Mouse (Mus musculus) layer of hippocampus, postnatal 10 days (tissue): ENCODE results near the gene Crygd. TPM values are rescaled to one million over a fixed set of nuclear protein-coding genes. Genes with fewer than 3 reads are reported as not detected.
A peak's percentile ranks its signal among the peaks of the same experiment; 100 is the strongest.
"Not testable (repeated sequence)": the region's sequence is repeated elsewhere in the genome, so short reads cannot be mapped to it uniquely, and the experiment has no call there.

Experiments
- DNase-seq, 2 experiments: peaks; one replicate each; pipeline ENCODE4 v3.0.0; 2021; ENCODE audit warnings: low spot score in 2 of 2
- long read RNA-seq: library from polyadenylated mRNA; stranded (forward); transcript quantifications from one replicate; pipeline ENCODE4 v2.0.0, GENCODE M21; 2023
- total RNA-seq, 2 experiments: library from RNA; stranded (reverse); gene quantifications; 2 replicates each; pipeline ENCODE4 v1.2.3; 2021

Crygd gene
- total RNA-seq: not detected
- long read RNA-seq: 0 reads

DNA sequence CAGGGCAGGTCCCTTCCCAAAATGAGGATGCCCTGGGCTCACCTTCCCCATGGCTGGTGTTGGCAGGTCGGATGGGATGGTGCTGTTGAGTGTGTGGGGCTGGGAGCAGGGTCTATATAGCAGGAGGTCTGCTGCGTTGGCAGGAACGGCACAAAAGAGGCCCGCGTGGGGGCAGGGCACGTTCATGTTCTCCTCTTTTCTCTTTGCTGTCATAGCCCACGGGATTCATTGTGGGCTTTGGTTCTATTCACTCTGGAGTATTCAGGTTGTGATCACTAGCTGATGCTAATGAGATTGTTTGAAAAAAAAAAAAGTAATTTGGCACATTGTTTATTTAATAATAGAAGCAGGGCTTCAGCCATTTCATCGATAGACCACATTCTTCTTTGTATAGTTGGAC lies at the start of gene Crygd:
Gene Crygd (minus strand): TSS at position 101 of the 400 bp plus-strand sequence.
- DNase-seq: no peak

DNA sequence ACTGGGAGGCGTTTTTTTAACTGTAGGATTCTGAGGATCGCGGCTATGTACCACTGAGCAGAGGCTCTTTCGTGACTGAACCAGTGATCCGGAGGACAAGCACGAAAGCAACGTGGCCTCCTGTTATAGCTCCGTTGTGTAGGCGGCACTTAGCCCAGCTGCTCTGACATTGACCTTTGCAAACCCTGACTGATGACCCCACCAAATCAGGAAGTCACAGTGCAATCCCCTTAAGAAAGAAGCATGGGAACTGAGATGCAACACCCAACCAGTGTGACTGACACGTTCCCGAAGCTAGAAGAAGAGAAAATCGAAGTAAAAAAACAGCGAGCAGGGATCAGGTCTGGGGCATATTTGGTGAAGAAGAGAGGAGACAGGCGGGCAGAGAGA lies 49.5 kb upstream of the Crygd start:
- DNase-seq: no peak

DNA sequence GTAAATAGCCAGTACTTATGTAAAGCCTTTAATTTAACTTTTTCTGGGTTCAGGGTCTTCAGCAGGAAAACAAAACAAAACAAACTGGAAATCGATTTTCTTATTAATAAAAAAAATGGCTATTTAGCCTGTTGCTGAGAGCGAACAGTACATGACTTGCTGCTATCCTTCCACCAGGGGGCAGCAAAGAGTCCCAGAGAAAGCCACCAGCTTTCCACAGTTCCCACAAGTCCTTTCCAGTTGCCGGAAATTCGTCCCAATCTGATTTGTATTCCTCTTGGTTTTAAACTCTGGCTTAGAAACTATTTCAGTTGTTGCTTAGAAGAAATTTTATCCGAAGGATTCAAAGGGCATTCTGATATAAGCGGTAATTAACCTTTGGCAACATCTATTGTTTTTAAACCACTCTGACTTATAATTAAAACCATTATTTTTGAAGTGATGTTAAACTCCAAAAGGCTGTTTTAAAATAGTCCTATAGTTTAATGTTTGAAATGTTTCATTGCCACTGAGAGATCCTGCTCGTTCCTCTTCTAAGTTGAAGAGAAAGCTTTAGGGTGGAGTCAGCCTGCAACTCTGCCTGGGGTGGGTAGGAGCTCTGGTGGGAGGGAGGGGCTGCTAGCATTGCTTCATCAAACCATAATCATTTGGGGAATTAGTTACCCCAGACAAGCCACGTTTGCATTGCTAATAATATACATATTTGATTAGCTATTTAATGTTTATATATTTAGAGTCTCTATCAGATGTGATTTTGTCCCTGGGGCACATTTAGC lies 49.0 kb upstream of the Crygd start:
- DNase-seq: peak; percentile 76 to 79

DNA sequence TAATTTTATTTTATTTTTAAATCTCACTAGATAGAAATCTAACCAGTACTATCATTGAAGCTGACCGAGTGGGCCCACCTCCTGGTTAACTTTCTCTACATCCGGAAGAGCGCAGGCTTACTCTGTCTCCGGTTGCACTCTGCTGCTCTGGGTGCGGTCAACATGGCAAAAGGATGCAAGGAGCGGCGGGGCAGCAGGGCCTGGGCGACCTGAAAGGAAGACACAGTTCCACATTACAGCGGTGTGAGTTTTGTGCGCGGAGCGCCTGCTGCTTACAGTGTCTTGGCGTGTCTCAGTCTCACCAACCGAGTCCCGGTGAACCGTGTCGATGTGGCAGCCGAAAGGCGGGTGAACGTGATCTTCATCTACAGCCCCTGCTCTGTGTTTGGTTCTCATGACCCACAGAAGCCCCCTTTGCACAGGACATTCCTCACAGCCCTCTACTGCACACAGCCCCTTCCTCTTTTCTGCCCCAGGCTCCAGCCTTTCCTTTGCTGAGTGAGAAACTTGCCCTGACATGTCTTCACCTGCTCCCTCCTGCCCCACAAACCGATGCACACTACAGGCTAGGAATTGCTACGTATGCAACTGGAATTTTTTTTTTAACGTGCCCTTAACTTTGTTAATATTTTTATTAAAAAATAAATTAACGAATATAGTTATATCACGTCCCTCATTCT lies 46.6 kb upstream of the Crygd start:
- no peak for DNase-seq

DNA sequence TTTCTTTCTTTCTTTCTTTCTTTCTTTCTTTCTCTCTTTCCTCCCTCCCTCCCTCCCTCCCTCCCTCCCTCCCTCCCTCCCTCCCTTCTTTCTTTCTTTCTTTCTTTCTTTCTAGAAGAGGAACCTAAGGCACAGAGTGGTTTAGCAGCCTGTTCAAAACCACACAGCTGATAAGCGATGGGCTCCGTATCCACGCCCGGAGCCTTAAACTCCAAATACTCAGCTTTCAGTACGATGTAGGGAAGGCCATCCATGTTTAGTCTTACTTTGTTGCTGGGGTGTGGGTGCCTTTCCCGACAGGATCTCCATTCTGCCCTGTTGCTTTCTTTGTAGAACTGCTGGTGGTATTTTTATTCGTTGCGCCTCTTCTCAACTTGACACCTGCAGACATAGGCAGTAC lies 45.9 kb upstream of the Crygd start:
- DNase-seq: no peak

DNA sequence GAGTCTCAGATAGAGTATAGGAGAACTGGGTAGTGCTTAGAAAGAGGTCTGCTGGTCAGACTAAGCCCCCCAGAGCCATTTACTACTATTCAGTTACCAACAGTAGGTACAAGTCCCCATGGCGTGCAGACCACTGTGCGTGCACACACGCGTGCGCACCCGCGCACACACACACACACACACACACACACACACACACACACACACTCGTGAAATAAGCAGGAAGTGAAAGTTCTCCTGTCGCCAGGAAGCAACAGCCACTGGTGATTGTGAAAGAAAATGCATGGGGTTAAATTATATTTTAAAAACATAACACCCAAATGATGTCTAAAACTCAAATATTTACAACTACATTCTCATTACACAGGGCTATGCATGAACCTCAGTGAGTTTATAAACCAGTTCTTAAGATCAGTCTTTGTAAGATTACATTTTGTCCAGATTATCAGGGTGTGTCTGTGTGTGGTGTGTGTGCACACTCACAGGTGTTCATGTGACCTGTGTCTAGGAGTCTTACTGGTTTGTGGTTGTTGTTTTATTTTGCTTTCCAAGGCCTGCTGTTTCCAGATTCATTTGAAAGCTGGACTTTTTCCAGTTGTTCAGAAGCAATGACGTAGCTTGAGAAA lies 44.5 kb upstream of the Crygd start:
- DNase-seq: no peak

DNA sequence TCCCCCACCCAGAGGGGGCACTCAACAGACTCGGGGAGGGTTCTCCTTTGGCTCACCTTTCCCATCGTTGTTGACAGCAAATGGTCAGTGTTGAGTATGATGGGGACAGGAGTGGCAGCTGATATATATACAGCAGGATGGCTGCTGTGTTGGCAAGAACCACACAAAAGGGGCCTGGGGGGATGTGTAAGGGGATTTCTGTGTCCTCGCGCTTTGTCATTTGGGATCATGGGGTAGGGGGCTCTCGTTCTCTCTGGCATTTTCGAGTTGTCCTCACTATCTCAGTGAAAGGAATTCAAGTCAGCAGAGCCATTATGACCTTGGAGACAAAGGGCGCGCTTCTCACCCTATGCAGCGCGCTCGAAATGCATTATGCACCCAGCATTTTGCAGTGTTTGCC lies 40.0 kb upstream of the Crygd start, which contains the start of gene Cryga:
Gene Cryga (minus strand): TSS at position 101 of the 400 bp plus-strand sequence.
- no peak for DNase-seq

DNA sequence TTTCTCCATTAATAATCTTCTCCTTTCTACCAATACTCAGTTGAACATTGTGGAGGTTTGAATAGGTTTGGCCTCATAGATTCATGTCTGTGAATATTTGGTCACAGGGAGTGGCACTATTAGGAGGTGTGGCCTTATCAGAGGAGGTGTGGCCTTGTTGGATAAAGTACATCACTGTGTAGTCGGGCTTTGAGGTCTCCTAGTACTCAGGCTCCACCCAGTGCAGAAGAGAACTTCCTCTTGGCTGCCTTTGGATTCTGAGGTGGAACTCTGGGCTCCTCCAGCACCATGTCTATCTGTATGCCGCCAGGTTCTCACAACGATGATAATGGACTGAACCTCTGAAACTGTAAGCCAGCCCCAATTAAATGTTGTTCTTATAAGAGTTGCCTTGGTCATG lies 33.7 kb upstream of the Crygd start:
- no peak for DNase-seq

DNA sequence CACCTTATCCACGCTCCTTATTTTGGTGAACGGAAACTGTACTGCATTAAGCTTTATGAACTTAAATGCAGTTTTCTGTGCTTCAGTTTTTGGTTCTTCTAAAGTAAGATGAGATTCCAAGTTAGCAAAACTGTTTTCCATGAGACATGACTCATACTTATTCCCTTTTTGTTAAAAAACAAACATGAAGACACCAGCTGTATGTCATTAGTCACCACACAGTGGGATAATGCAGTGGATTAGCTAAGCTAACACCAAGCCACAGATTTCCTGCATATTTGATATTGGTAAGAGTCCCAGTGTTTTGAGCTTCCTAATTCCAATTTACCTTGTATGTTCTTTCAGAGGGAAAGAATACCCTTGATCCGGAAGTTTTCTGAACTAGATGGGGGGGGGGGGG lies 28.3 kb upstream of the Crygd start:
- no peak for DNase-seq

DNA sequence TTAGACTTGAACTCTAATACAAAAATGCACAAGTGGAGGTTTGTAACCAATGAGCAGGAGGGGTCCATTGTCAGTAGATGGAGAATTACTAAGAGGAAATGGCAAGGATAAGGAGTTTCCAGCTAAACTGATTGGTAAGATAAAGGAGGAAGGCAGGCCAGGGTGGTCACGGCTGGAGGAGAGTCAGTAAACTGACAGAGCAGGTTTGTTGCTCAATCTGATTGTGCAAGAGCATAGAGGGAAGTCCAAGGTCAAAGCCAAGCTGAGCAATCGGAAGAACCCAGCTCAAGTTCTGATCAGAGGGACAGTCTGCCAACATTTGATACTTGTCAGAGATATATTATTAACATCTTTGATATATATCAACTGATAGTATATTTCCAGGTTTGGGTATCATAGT lies 27.1 kb upstream of the Crygd start:
- no peak for DNase-seq

DNA sequence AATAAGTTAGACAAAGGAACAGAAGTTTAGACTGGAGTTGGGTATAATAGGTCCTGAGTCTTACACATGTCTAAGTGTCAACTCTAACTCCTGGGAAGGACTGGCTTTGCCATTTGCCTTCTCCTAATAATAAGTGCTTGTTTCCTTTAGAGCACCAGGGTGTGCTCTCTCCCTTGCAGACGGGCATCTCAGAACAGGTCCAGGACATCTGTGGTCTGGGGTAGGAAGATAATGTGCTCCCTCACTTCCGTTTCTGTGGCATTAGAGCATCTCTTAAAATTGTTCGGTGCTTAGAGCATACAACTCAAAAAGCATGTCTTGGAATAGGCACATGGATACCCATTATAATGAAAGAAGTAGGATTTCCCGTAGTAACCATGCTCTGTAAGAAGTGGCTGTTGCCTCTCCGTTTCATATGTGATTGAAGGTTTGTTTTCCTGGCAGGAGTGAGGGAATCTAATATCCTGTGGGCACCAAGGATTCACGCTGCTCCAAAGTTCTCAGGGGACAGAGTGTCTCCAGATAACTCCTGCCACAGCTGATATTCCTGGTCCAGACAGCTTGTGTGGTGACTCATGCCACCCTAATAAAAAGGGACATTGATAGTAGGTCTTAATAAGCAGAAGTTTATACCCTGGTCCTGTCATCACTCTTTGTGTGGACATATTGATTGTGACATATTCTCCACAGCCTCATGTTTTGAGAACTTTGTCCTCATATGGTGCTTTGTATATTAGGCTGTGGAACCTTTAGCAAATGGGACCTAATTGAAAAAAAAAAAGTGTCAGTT lies 25.5 kb upstream of the Crygd start:
- no peak for DNase-seq

DNA sequence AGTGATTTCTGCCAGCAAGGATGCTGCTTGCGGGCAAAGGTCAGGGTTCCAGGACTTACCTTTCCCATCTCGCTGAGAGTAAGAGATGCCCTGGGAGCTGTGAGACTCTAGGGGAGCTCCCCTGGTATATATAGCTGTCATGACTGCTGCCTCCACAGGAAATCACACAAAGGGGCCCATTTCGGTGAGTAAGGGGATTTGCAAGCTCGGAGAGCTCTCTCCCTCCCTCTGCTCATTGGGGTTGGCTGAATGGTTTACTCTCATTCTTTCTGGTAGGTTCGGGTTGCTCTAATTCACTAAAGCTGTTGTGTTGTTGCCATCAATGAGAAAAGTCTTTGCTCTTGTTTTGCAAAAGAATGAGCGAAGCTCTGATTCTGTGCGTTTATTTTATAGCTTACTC lies 18.9 kb upstream of the Crygd start, which contains the start of gene Crygb:
Gene Crygb (minus strand): TSS at position 101 of the 400 bp plus-strand sequence.
- no peak for DNase-seq

DNA sequence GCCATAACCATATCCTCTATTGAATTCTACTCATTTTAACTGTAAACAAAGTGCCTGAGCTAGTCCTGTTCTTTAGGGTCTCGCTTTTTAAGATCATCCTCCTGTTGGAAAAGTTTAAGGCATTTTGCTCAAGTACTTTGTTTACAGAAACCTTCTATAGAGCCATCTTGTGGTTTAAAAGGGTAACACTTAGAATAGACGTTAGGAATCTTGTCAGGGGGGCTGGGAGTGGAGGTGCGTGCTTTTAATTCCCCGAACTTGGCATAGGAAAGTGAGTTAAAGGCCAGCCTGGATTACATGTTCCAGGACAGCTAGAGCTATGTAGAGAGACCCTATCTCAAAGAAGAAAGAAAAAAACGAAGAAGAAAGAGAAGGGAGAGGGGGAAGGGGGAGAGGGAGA lies 12.4 kb upstream of the Crygd start:
- no peak for DNase-seq

DNA sequence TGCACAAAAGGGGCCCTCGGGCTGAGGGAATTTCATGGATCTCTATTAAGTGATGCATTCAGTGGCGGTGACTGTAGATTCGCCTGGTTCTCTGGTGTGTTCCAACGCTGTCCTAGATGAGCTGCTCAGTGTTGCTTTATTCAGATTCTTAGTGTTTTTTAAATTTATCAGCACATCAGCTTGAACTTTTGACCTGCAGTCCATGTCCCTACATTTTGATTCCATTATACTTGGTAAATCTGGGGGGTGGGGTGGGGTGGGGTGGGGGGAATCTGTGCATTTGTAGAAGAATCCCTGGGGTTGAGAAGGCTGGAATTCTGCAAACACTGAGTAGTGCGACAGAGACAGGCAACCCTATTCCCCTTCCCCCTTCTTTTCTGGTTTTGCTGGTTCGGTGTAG lies 10.3 kb upstream of the Crygd start, which contains the start of gene Crygc:
Gene Crygc (minus strand): TSS at position 101 of the 400 bp plus-strand sequence.
- DNase-seq: no peak

DNA sequence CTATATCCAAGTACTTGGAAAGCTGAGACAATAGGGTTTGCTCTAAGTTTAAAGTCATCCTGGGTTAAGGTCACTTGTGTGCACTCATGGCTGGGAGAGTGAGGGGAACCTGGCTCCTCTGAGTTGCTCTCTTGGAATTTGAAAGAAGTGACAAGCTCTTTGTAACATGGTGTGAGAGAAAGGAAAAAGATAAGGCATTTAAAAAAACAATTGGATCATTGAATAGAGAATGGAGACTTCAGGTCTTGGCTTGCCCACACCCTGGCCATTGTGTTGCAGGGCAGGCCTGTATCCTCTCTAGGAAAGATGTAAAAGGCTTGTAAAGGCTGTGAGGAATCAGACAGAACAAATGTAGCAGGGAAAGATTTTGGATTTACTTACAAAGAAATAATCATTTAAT lies 4.6 kb upstream of the Crygd start:
- DNase-seq: no peak

DNA sequence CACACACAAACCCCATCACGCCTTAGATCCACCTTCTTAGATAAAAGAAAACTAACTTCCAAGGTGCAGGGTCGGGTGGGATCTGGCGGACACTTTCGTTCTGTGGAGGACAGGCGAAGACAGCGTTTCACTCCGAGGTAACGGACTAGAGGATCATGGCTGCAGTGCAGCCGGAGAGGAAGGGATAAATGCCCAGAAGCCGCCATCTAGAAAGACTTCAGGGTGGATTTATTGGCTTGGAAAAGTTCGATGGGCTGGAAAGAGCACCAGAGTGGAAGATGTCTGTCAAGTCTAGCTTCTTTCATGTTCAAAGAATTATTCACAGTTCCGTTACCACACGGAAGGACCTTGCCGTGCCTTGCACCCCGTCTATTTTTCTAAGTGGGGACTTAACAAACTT lies 949 bp upstream of the Crygd start:
- no peak for DNase-seq

DNA sequence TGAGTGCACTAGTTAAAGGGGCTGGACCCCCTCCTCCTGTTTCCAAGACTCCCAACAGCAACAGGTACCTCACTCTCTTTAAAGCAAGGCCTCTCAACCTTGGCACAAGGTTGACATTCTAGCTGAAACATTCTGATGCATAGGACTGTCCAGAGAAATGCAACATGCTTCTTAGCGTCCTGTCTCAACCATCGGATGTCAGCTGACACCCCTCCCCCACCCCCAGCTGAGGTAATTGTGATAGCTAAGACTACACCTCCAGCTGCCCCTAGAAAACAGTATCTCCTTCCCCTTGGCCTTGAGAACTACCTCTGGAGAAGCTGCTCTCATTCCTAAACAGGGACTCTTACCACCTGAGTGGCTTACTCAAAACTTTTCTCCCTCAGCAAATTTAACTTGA lies 11.1 kb downstream of the Crygd start:
- no peak for DNase-seq

DNA sequence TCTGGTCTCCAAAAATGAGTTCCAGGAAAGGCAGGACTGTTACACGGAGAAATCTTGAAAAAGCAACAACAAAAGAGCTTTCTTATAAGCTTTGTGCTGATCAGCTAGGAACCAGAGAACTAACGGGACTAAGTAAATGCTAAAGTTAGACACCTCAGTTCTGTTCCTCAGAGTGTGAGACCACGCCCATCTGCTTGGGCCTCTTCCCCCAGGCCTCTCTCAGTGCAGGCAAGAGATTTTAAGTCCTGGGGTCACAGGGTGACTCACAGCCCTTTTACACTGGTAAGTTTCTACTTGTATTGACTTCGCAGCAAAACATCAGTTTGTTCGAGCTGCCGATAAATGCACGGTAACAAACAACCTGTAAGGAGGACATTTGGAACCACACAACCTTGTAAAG lies 11.6 kb downstream of the Crygd start:
- no peak for DNase-seq

DNA sequence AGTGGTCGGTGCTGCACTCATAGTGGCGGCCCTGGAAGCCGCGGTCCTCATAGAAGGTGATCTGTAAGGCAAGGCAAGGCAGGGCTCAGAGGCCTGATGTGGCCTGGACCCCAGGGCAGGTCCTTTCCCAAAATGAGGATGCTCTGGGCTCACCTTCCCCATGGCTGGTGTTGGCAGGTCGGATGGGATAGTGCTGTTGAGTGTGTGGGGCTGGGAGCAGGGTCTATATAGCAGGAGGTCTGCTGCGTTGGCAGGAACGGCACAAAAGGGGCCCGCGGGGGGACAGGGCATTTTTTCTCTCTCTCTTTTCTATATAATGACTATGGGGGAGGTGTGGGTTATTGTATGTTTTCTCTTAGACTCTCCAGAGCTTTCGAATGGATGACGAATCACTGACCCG lies 12.3 kb downstream of the Crygd start, which contains the start of gene Cryge:
Gene Cryge (minus strand): TSS at position 198 of the 400 bp plus-strand sequence.
- not testable (repeated sequence) for DNase-seq

DNA sequence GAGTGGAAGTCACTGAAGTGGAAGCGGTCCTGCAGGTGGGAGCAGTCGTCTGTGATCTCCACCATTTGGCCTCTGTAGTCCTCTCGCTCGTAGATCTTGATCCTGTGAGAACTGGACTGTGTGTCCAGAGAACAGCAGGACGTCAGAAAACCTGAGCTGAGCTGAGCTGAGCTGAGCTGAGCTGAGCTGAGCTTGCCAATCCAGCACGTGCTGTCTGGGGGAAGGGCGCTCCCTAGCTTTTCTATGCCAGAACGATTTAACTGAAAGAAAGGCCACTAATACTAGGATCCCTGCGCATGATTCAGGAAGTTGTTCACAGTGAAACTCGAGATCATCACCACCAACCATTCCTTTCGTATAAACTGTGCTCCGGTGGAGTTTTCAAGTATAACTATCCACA lies 14.5 kb downstream of the Crygd start:
- DNase-seq: peak; percentile 19 to 22

DNA sequence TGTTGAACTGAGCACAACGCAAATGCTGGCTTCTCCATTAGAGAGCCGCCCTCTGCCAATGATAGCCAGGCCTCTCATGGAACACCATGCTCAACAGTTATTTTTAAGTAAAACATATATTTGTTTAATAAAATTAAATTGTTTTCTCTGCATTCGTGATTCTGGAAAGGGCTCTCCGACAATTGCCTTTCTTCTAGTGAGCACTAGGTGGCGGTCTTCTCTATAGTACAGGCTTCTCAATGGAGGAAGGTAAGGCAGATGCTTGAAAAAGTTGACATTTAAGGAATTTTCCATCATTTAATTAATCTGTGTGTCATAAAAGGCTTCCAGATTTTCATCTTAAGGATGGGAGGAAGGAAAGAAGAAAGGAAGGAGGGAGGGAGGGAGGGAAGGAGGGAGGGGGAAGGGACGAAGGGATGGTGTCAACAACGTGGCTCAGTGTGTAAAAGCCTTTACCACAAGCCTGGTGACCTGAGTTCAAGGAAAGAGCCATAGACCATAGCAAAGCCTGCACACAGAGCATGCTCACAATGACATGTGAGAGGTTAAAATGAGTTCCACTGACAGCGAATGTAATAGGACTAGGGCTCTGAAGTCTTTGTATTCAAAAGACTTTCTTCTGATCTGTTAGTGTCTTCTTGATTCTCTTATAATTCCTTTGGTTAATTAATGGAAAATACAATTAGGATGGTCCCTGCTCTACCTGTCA lies 16.7 kb downstream of the Crygd start:
- DNase-seq: peak; percentile 38 to 39
